Mouse (Mus musculus): ENCODE data around the gene Apoa2. TPM values are rescaled to one million over a fixed set of nuclear protein-coding genes. Genes with fewer than 3 reads are reported as not detected.
A peak's percentile ranks its signal among the peaks of the same experiment; 100 is the strongest.

Gene Apoa2
- polyA plus RNA-seq, 1 experiment from 2014 or later: 3.1 TPM

- no peak overlapping the region for H3K9ac ChIP-seq (ENCODE audit: low read depth, low read length)
- H3K27ac ChIP-seq (ENCODE audit: low read depth, low read length): no peak overlapping the region
- H3K4me2 ChIP-seq (replicated peaks; ENCODE audit: low read depth, low read length): no peak overlapping the region
- DNase-seq (ENCODE audit: low spot score): no peak
- no peaks in the 10 kb centered on the region for H3K36me3 ChIP-seq (ENCODE audit: control insufficient read depth, insufficient read depth, low read length)
- ATAC-seq (ENCODE audit: low FRiP score): no peak
- peaks cover 17% of the 10 kb centered on the region for H3K27me3 ChIP-seq (ENCODE audit: control insufficient read depth, insufficient read depth, low read length)
- no peaks in the 10 kb centered on the region for H3K9me3 ChIP-seq (ENCODE audit: control insufficient read depth, low read length)
- H3K4me1 ChIP-seq (replicated peaks; ENCODE audit: control insufficient read depth, insufficient read depth, low read length): peaks cover 3% of the 10 kb centered on the region; the same call in 1 of the 2 replicates
- no peak overlapping the region for H3K4me3 ChIP-seq (ENCODE audit: low read depth, low read length)
- 29% methylated on average over 14 of the region's 14 CpGs for WGBS
Observed at GRCm38 (mm10) chr1:171189476-171190114, 35.3 kb upstream of the Apoa2 start.

GRCm38 (mm10) chr1:171190832-171191231, 34.0 kb upstream of the Apoa2 start:
- no peaks in the 10 kb centered on the region for H3K36me3 ChIP-seq (ENCODE audit: control insufficient read depth, insufficient read depth, low read length)
- H3K27ac ChIP-seq (ENCODE audit: low read depth, low read length): no peak overlapping the region
- H3K4me2 ChIP-seq (replicated peaks; ENCODE audit: low read depth, low read length): no peak overlapping the region
- peaks cover 28% of the 10 kb centered on the region for H3K27me3 ChIP-seq (ENCODE audit: control insufficient read depth, insufficient read depth, low read length)
- no peak overlapping the region for H3K9ac ChIP-seq (ENCODE audit: low read depth, low read length)
- H3K4me1 ChIP-seq (replicated peaks; ENCODE audit: control insufficient read depth, insufficient read depth, low read length): peaks cover 6% of the 10 kb centered on the region; the same call in 1 of the 2 replicates
- no peak overlapping the region for H3K4me3 ChIP-seq (ENCODE audit: low read depth, low read length)
- no peak for DNase-seq (ENCODE audit: low spot score)
- no peaks in the 10 kb centered on the region for H3K9me3 ChIP-seq (ENCODE audit: control insufficient read depth, low read length)
- ATAC-seq (ENCODE audit: low FRiP score): no peak
- 97% methylated on average over 9 of the region's 9 CpGs for WGBS

GRCm38 (mm10) chr1:171192283-171192682, 32.6 kb upstream of the Apoa2 start:
- Histone ChIP-seq H3K4me1 (replicated peaks; ENCODE audit: control insufficient read depth, insufficient read depth, low read length) (peaks cover 6% of the 10 kb centered on the region; the same call in 1 of the 2 replicates), H3K9ac (ENCODE audit: low read depth, low read length) (no peak overlapping the region), H3K4me2 (replicated peaks; ENCODE audit: low read depth, low read length) (no peak overlapping the region), H3K9me3 (ENCODE audit: control insufficient read depth, low read length) (no peaks in the 10 kb centered on the region), H3K4me3 (ENCODE audit: low read depth, low read length) (no peak overlapping the region), H3K27me3 (ENCODE audit: control insufficient read depth, insufficient read depth, low read length) (peaks cover 33% of the 10 kb centered on the region), H3K36me3 (ENCODE audit: control insufficient read depth, insufficient read depth, low read length) (no peaks in the 10 kb centered on the region), H3K27ac (ENCODE audit: low read depth, low read length) (no peak overlapping the region)
- WGBS: 49% methylated on average over 10 of the region's 10 CpGs
- ATAC-seq (ENCODE audit: low FRiP score) (no peak), DNase-seq (ENCODE audit: low spot score) (no peak)

- DNase-seq (ENCODE audit: low spot score) (peak; percentile 54), ATAC-seq (ENCODE audit: low FRiP score) (peak; percentile 28; the same call in 1 of the 2 replicates)
- WGBS: 3% methylated on average over 18 of the region's 18 CpGs
- no peaks in the 10 kb centered on the region for H3K9me3 ChIP-seq (ENCODE audit: control insufficient read depth, low read length)
- H3K4me3 ChIP-seq (ENCODE audit: low read depth, low read length): peak overlapping the region; percentile 8; the same call in 1 of the 2 replicates
- H3K27me3 ChIP-seq (ENCODE audit: control insufficient read depth, insufficient read depth, low read length): peaks cover 38% of the 10 kb centered on the region
- H3K4me1 ChIP-seq (replicated peaks; ENCODE audit: control insufficient read depth, insufficient read depth, low read length): peaks cover 6% of the 10 kb centered on the region; the same call in 1 of the 2 replicates
- H3K9ac ChIP-seq (ENCODE audit: low read depth, low read length): 0 out of 2 replicates have a peak overlapping the region, but pooled peaks have one; percentile 19
- peak overlapping the region; percentile 32 for H3K4me2 ChIP-seq (replicated peaks; ENCODE audit: low read depth, low read length)
- no peaks in the 10 kb centered on the region for H3K36me3 ChIP-seq (ENCODE audit: control insufficient read depth, insufficient read depth, low read length)
- peak overlapping the region; percentile 21; the same call in 1 of the 2 replicates for H3K27ac ChIP-seq (ENCODE audit: low read depth, low read length)
Observed at GRCm38 (mm10) chr1:171193093-171193840, 31.6 kb upstream of the Apoa2 start.

GRCm38 (mm10) chr1:171193911-171194830, 30.7 kb upstream of the Apoa2 start:
- peak; percentile 31 for DNase-seq (ENCODE audit: low spot score)
- Histone ChIP-seq H3K27me3 (ENCODE audit: control insufficient read depth, insufficient read depth, low read length) (peaks cover 38% of the 10 kb centered on the region), H3K4me1 (replicated peaks; ENCODE audit: control insufficient read depth, insufficient read depth, low read length) (peaks cover 6% of the 10 kb centered on the region; the same call in 1 of the 2 replicates), H3K36me3 (ENCODE audit: control insufficient read depth, insufficient read depth, low read length) (no peaks in the 10 kb centered on the region), H3K4me3 (ENCODE audit: low read depth, low read length) (0 out of 2 replicates have a peak overlapping the region, but pooled peaks have one; percentile 8), H3K9me3 (ENCODE audit: control insufficient read depth, low read length) (no peaks in the 10 kb centered on the region), H3K27ac (ENCODE audit: low read depth, low read length) (no peak overlapping the region), H3K4me2 (replicated peaks; ENCODE audit: low read depth, low read length) (peak overlapping the region; percentile 32; the same call in 1 of the 2 replicates), H3K9ac (ENCODE audit: low read depth, low read length) (no peak overlapping the region)
- no peak for ATAC-seq (ENCODE audit: low FRiP score)
- 20% methylated on average over 11 of the region's 11 CpGs for WGBS

GRCm38 (mm10) chr1:171195046-171195822, 29.6 kb upstream of the Apoa2 start:
- Histone ChIP-seq H3K27ac (ENCODE audit: low read depth, low read length) (no peak overlapping the region), H3K9ac (ENCODE audit: low read depth, low read length) (peak overlapping the region; percentile 37; the same call in 1 of the 2 replicates)
- ATAC-seq (ENCODE audit: low FRiP score): 0 out of 2 replicates have a peak, but pooled peaks have one; percentile 2

GRCm38 (mm10) chr1:171195887-171196397, 28.9 kb upstream of the Apoa2 start, which contains the start of gene Pcp4l1:
Gene Pcp4l1, minus strand, starts transcription at chr1:171196268.
- Histone ChIP-seq H3K9ac (ENCODE audit: low read depth, low read length) (peak within 1 kb of the TSS; percentile 37), H3K9me3 (ENCODE audit: control insufficient read depth, low read length) (no peaks in the 10 kb centered on the region), H3K27me3 (ENCODE audit: control insufficient read depth, insufficient read depth, low read length) (peaks cover 38% of the 10 kb centered on the region), H3K36me3 (ENCODE audit: control insufficient read depth, insufficient read depth, low read length) (no peaks in the 10 kb centered on the region), H3K4me2 (replicated peaks; ENCODE audit: low read depth, low read length) (peak within 1 kb of the TSS; percentile 93), H3K27ac (ENCODE audit: low read depth, low read length) (no peak within 1 kb of the TSS), H3K4me3 (ENCODE audit: low read depth, low read length) (peak within 1 kb of the TSS; percentile 58), H3K4me1 (replicated peaks; ENCODE audit: control insufficient read depth, insufficient read depth, low read length) (0 out of 2 replicates have a peak, but pooled peaks cover 6% of the 10 kb centered on the region)
- peak; percentile 75 for ATAC-seq (ENCODE audit: low FRiP score)
- WGBS: 1% methylated on average over 33 of the region's 33 CpGs
- DNase-seq (ENCODE audit: low spot score): peak; percentile 60

More at GRCm38 (mm10) chr1:171195046-171195822, 29.6 kb upstream of the Apoa2 start:
- no peaks in the 10 kb centered on the region for H3K36me3 ChIP-seq (ENCODE audit: control insufficient read depth, insufficient read depth, low read length)
- H3K4me2 ChIP-seq (replicated peaks; ENCODE audit: low read depth, low read length): peak overlapping the region; percentile 93
- peak; percentile 54 for DNase-seq (ENCODE audit: low spot score)
- H3K4me3 ChIP-seq (ENCODE audit: low read depth, low read length): peak overlapping the region; percentile 58
- 0 out of 2 replicates have a peak, but pooled peaks cover 6% of the 10 kb centered on the region for H3K4me1 ChIP-seq (replicated peaks; ENCODE audit: control insufficient read depth, insufficient read depth, low read length)
- peaks cover 38% of the 10 kb centered on the region for H3K27me3 ChIP-seq (ENCODE audit: control insufficient read depth, insufficient read depth, low read length)
- H3K9me3 ChIP-seq (ENCODE audit: control insufficient read depth, low read length): no peaks in the 10 kb centered on the region
- 7% methylated on average over 20 of the region's 20 CpGs for WGBS

Measured in hindbrain, embryonic 11.5 days (tissue).